9 mouse cellular contexts compared by ENCODE assay signal in the genomic region with DNA sequence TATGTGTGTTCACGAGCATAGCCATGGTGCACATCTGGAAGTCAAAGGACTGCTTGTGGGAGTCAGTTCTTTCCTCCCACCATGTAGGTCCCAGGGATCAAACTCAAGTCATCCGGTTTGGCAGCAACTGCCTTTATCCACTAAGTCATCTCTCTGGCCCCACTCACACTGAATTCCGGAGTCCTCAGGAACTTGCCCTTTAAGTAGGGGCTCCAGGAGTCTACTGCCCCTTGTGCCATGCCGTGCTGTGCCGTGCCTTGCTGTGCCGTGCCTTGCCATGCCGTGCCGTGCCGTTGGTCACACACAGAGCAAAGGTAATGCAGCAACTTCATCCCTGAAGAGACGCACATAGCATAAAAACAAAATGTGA. TPM values are rescaled to one million over a fixed set of nuclear protein-coding genes. Genes with fewer than 3 reads are reported as not detected.
DNase-seq lines count a peak whose midpoint lies in the region; ATAC-seq lines count a peak whose summit lies in the region.
"Had no signal": no experiment of that assay in that cellular context is flagged by ENCODE, and none has a peak within 500 bp of the region (broad histone marks: within the 10 kb centered on the region; RNA-seq: fewer than 3 reads in every experiment).

No protein-coding gene starts in this region.

- intact Hi-C loops in left cerebral cortex, postnatal 14 days (cut with DNase I), result no loop called here

- peaks cover 8% of the 10 kb centered on the region for H3K4me1 ChIP-seq in intestine, embryonic 16.5 days (ENCODE audit: control insufficient read depth, insufficient read depth, low read length)
- H3K4me1 ChIP-seq in intestine, embryonic 15.5 days (replicated peaks), result 0 out of 2 replicates have a peak, but pooled peaks cover 4% of the 10 kb centered on the region
- H3K4me1 ChIP-seq in embryonic facial prominence, embryonic 15.5 days, result peaks cover 17% of the 10 kb centered on the region
- H3K4me1 ChIP-seq in limb, embryonic 11.5 days (ENCODE audit: control insufficient read depth, insufficient read depth, low read length), result peaks cover 8% of the 10 kb centered on the region

- no peaks in the 10 kb centered on the region for H3K27me3 ChIP-seq in intestine, embryonic 16.5 days (replicated peaks; ENCODE audit: control insufficient read depth, insufficient read depth, low read length)
- no peaks in the 10 kb centered on the region for H3K27me3 ChIP-seq in intestine, embryonic 15.5 days (replicated peaks)
- no peaks in the 10 kb centered on the region for H3K27me3 ChIP-seq in embryonic facial prominence, embryonic 15.5 days
- H3K27me3 ChIP-seq in limb, embryonic 11.5 days (ENCODE audit: control insufficient read depth, insufficient read depth, low read length), result no peaks in the 10 kb centered on the region
- H3K27me3 ChIP-seq: neural tube, embryonic 13.5 days had no signal

- no peak overlapping the region for H3K4me2 ChIP-seq in intestine, embryonic 16.5 days (ENCODE audit: low read depth, low read length)
- H3K4me2 ChIP-seq in intestine, embryonic 15.5 days (replicated peaks), result no peak overlapping the region
- peak overlapping the region; percentile 39 for H3K4me2 ChIP-seq in embryonic facial prominence, embryonic 15.5 days (replicated peaks)
- peak overlapping the region; percentile 24; the same call in 1 of the 2 replicates for H3K4me2 ChIP-seq in limb, embryonic 11.5 days (ENCODE audit: low read depth, severe bottlenecking)
- H3K4me2 ChIP-seq: neural tube, embryonic 13.5 days had no signal

- ATAC-seq in intestine, embryonic 16.5 days, result no peak
- no peak for ATAC-seq in intestine, embryonic 15.5 days
- no peak for ATAC-seq in embryonic facial prominence, embryonic 15.5 days (ENCODE audit: insufficient number of reproducible peaks, low FRiP score, low TSS enrichment, low read depth)
- ATAC-seq in limb, embryonic 11.5 days (ENCODE audit: insufficient number of reproducible peaks, low FRiP score, low TSS enrichment, low read depth), result no peak
- no peak for ATAC-seq in erythroid progenitor cell, adult 5-6 weeks (replicated peaks; ENCODE audit: low FRiP score, poor library complexity, severe bottlenecking)

- 45% methylated on average over 10 of the region's 10 CpGs for WGBS in intestine, embryonic 16.5 days
- WGBS in intestine, embryonic 15.5 days, result 52% methylated on average over 10 of the region's 10 CpGs
- WGBS in embryonic facial prominence, embryonic 15.5 days, result 12% methylated on average over 10 of the region's 10 CpGs
- WGBS in limb, embryonic 11.5 days, result 23% methylated on average over 10 of the region's 10 CpGs

- H3K9me3 ChIP-seq in intestine, embryonic 16.5 days (ENCODE audit: control insufficient read depth, low read length), result no peaks in the 10 kb centered on the region
- no peaks in the 10 kb centered on the region for H3K9me3 ChIP-seq in intestine, embryonic 15.5 days
- H3K9me3 ChIP-seq in embryonic facial prominence, embryonic 15.5 days (replicated peaks), result 0 out of 2 replicates have a peak, but pooled peaks cover 5% of the 10 kb centered on the region
- H3K9me3 ChIP-seq in limb, embryonic 11.5 days (ENCODE audit: control insufficient read depth, low read length), result no peaks in the 10 kb centered on the region
- H3K9me3 ChIP-seq: neural tube, embryonic 13.5 days had no signal

- DNase-seq in NIH3T3 (ENCODE audit: low read depth), result peak; percentile 58
- DNase-seq in limb, embryonic 11.5 days (ENCODE audit: low spot score), result no peak
- no peak for DNase-seq in layer of hippocampus, postnatal 14 days (ENCODE audit: low spot score in 2 of 2)
- no peak for DNase-seq in left cerebral cortex, postnatal 14 days (ENCODE audit: low spot score in 2 of 2)

- H3K4me3 ChIP-seq in intestine, embryonic 16.5 days (ENCODE audit: low read length), result no peak overlapping the region
- H3K4me3 ChIP-seq in intestine, embryonic 15.5 days (replicated peaks), result no peak overlapping the region
- no peak overlapping the region for H3K4me3 ChIP-seq in embryonic facial prominence, embryonic 15.5 days (replicated peaks)
- H3K4me3 ChIP-seq in limb, embryonic 11.5 days (ENCODE audit: low read depth, low read length), result no peak overlapping the region
- H3K4me3 ChIP-seq: neural tube, embryonic 13.5 days had no signal

- no peak overlapping the region for H3K9ac ChIP-seq in intestine, embryonic 16.5 days (ENCODE audit: low read depth, low read length)
- H3K9ac ChIP-seq in intestine, embryonic 15.5 days, result no peak overlapping the region
- no peak overlapping the region for H3K9ac ChIP-seq in embryonic facial prominence, embryonic 15.5 days
- no peak overlapping the region for H3K9ac ChIP-seq in limb, embryonic 11.5 days (ENCODE audit: low read length)
- H3K9ac ChIP-seq: neural tube, embryonic 13.5 days had no signal

- H3K36me3 ChIP-seq in intestine, embryonic 16.5 days (ENCODE audit: control insufficient read depth, insufficient read depth, low read length), result no peaks in the 10 kb centered on the region
- no peaks in the 10 kb centered on the region for H3K36me3 ChIP-seq in intestine, embryonic 15.5 days
- no peaks in the 10 kb centered on the region for H3K36me3 ChIP-seq in embryonic facial prominence, embryonic 15.5 days
- no peaks in the 10 kb centered on the region for H3K36me3 ChIP-seq in limb, embryonic 11.5 days (ENCODE audit: control insufficient read depth, insufficient read depth, low read length)
- H3K36me3 ChIP-seq: neural tube, embryonic 13.5 days had no signal

- H3K27ac ChIP-seq in intestine, embryonic 16.5 days (ENCODE audit: low read length), result peak overlapping the region; percentile 1; the same call in 1 of the 2 replicates
- no peak overlapping the region for H3K27ac ChIP-seq in intestine, embryonic 15.5 days
- H3K27ac ChIP-seq in embryonic facial prominence, embryonic 15.5 days (replicated peaks), result peak overlapping the region; percentile 74
- no peak overlapping the region for H3K27ac ChIP-seq in limb, embryonic 11.5 days (replicated peaks; ENCODE audit: low read depth, low read length)
- H3K27ac ChIP-seq: neural tube, embryonic 13.5 days had no signal

RNA-seq across cellular contexts. Expression of gene Prtg, which starts 15.5 kb away (rescaled TPM):
- polyA plus RNA-seq in intestine, embryonic 16.5 days (2015; fragmentation: Nextera tagmentation; extraction: Ambion mirVana), result 0.32 and 0.33 TPM in 2 replicates
- 0.40 and 0.52 TPM in 2 replicates for polyA plus RNA-seq in intestine, embryonic 15.5 days (2015; fragmentation: Nextera tagmentation; extraction: Ambion mirVana)
- 1.1 and 1.2 TPM in 2 replicates for polyA plus RNA-seq in embryonic facial prominence, embryonic 15.5 days (2015; fragmentation: Nextera tagmentation; extraction: Ambion mirVana)
- 2.7 and 3.2 TPM in 2 replicates for polyA plus RNA-seq in limb, embryonic 11.5 days (2014; fragmentation: Nextera tagmentation; extraction: Ambion mirVana)
- 1 to 10 TPM in 1 of 2 experiments, under 1 TPM in 1; 0.90 to 1.0 TPM for total RNA-seq in layer of hippocampus, postnatal 14 days (2021)
- 1 to 10 TPM; 1.1 to 1.4 TPM for total RNA-seq in left cerebral cortex, postnatal 14 days (2021)
- not detected in 2 replicates for total RNA-seq in erythroid progenitor cell, adult 5-6 weeks (2015; ENCODE audit: low replicate concordance)
- not detected in 2 replicates for total RNA-seq in erythroid progenitor cell, adult 5-6 weeks (2017; ENCODE audit: low replicate concordance)

Comparison
In these comparisons a context has a peak if more than half of its experiments do, and no peak if none do; other contexts are left out.
1. H3K27ac ChIP-seq: peak in intestine, embryonic 16.5 days (single experiment) and embryonic facial prominence, embryonic 15.5 days (single experiment); none in intestine, embryonic 15.5 days (single experiment) and limb, embryonic 11.5 days (single experiment).
2. H3K4me2 ChIP-seq: peak in embryonic facial prominence, embryonic 15.5 days (single experiment) and limb, embryonic 11.5 days (single experiment); none in intestine, embryonic 16.5 days (single experiment) and intestine, embryonic 15.5 days (single experiment).